Mouse (Mus musculus): ENCODE results near the gene Grb7.

The Grb7 gene

DNA sequence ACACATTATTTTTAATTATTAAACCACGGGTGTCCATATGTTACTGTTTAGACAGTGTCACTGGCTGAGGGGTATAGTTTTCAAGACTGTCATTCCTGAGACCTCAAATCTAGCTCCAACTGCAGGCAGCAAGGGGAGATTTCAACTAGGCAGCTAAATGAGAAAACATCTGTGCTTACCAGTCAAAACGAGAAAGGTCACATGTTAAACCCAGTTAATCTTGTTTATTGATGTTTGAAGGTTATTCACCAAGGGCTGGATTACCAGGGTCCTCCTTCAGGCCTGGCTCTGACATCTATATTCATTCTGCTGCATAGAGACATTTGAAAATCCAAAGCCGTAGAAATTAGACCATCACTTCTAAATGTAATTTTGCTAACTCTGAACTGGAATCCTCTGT, 58.7 kb downstream of the Grb7 start:
- DNase-seq (ENCODE audit: low spot score in 2 of 2) = no peak
